Mouse (Mus musculus): ENCODE measurements around the gene Ggt5. TPM values are rescaled to one million over a fixed set of nuclear protein-coding genes. Genes with fewer than 3 reads are reported as not detected.

Ggt5 gene
- polyA plus RNA-seq, 1 experiment = not detected

DNA sequence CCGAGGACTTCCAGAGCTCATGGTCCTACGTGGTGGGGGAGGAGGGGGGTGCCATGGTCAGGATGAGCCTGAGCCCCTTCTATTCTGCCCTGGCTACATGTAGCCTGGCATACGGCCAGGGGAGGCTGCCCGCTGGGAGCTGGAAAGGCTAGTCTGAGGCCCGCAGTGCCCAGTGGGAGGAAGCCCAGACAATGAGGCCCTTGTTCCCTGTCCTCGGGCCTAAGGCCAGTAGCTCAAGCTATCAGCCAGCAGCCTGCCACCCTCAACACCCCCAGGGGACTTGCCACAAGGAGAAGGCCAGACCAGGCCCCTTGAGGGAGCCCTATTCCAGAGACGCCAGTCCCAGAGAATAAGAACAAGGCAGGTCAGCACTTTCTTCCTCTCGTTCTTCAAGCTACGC, 33.1 kb upstream of the Ggt5 start:
- H3K4me1 ChIP-seq (ENCODE audit: control insufficient read depth) = peaks cover 5% of the 10 kb centered on the region
- H3K9me3 ChIP-seq (ENCODE audit: control insufficient read depth, low read length) = no peaks in the 10 kb centered on the region
- no peak overlapping the region for H3K4me3 ChIP-seq (replicated peaks)
- no peaks in the 10 kb centered on the region for H3K36me3 ChIP-seq (ENCODE audit: control insufficient read depth)
- TF ChIP-seq GATA1 (IDR thresholded peaks at IDR 0.05; ENCODE audit: low read length) (no peak), TAL1 (IDR thresholded peaks at IDR 0.05; ENCODE audit: low read length) (no peak)
- H3K27me3 ChIP-seq (ENCODE audit: control insufficient read depth) = peaks cover 36% of the 10 kb centered on the region

DNA sequence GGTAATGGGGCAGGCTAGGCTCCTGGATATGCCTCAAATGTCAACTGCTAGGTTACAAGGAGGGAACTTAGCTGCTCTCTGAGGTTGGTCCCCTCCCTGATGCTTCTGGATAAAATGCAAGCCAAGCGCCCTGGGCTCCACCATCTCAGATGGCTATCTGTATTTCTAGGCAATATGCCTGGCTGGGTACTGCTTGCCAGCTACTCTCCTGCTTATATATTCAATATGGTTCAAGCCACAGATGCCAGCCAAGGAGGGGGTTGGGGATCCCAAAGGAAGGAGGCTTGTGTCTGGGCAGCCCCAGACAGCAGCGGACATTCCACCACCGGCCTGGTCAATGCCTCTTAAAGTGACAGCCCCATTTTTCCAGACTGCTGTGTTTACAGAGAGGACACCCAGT, 30.6 kb upstream of the Ggt5 start:
- peaks cover 58% of the 10 kb centered on the region for H3K27me3 ChIP-seq (ENCODE audit: control insufficient read depth)
- no peaks in the 10 kb centered on the region for H3K9me3 ChIP-seq (ENCODE audit: control insufficient read depth, low read length)
- no peak overlapping the region for H3K4me3 ChIP-seq (replicated peaks)
- TF ChIP-seq GATA1 (IDR thresholded peaks at IDR 0.05; ENCODE audit: low read length) (no peak), TAL1 (IDR thresholded peaks at IDR 0.05; ENCODE audit: low read length) (no peak)
- H3K36me3 ChIP-seq (ENCODE audit: control insufficient read depth) = no peaks in the 10 kb centered on the region
- H3K4me1 ChIP-seq (ENCODE audit: control insufficient read depth) = peaks cover 5% of the 10 kb centered on the region

DNA sequence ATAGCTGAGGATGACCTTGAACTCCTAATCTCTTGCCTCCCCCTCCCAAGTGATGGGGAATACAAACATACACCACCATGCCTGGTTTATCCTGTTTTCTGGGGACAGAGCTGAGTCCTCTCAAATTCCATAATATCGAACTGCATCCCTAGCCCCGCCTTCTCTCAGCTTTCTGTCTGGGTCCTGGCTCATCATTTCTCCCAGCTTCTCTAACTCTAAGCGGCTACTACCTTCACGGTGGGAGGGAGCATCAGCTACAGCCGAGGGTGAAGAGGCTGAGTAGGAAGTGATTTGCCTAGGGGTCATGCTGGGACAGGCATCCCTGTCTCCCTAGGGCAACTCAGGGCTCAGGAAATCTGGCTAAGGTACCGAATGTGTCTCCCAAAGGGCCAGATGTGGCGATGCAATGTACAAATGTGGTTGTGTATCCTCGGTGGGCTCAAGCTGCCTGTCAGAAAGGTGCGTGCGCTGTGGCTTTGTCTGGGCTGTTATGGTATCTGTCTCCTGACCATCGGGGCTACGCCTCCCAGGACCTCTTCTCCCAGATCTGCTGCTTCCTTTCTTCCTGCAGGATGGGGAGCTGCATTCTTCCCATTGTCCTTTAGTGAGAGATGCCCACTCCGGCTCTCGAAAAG, 30.0 kb upstream of the Ggt5 start:
- TF ChIP-seq GATA1 (IDR thresholded peaks at IDR 0.05; ENCODE audit: low read length) (no peak), TAL1 (IDR thresholded peaks at IDR 0.05; ENCODE audit: low read length) (no peak)
- H3K27me3 ChIP-seq (ENCODE audit: control insufficient read depth) = peaks cover 58% of the 10 kb centered on the region
- no peak overlapping the region for H3K4me3 ChIP-seq (replicated peaks)
- H3K4me1 ChIP-seq (ENCODE audit: control insufficient read depth) = peaks cover under 1% of the 10 kb centered on the region
- H3K9me3 ChIP-seq (ENCODE audit: control insufficient read depth, low read length) = no peaks in the 10 kb centered on the region
- no peaks in the 10 kb centered on the region for H3K36me3 ChIP-seq (ENCODE audit: control insufficient read depth)

DNA sequence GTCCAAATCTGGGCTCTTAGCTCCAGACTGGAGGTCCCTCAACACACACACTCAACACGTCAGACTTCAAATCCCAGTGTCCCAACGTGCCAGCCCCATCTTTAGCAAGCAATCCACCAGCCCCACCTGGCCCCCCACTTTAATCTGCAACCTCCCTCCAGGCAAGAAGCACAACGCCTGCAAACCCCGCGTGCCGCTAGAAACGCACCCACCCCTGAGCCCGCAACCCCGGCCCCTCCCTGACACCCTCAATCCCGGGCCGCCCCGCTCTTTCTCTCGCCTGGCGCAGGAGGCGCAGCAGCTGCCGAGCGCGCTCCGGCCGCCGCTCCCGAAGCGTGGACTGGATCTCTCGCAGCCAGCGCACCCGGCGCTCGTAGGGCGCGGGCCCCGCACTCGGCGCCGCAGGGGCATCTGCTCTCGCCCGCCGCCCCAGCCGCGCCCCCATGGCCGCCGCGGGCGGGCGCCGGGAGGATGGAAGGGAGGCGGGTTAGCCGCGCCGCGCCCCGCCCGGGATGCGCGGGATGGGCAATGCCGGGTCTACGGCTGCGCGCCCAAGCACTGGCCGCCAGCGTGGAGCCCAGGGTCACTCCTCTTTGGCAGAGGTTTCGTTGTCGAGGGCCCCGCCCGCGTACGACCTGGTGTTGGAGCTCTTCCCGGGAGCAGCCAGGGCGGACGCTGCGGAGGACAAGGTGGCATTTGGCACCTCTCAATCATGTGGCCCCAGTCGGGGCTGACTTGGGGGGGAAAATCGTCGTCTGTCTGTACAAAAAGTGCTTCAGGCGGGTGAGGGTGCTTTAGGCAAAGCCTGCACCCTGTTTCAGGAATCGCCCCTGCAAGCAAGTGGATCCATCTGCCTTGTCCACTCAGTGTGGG, 29.2 kb upstream of the Ggt5 start, which contains the start of gene Lrrc75b:
Gene Lrrc75b (minus strand): TSS at position 655 of the 873 bp plus-strand sequence.
- Histone ChIP-seq H3K4me3 (replicated peaks) (peak within 1 kb of the TSS; percentile 7), H3K27me3 (ENCODE audit: control insufficient read depth) (peaks cover 58% of the 10 kb centered on the region), H3K36me3 (ENCODE audit: control insufficient read depth) (no peaks in the 10 kb centered on the region), H3K4me1 (ENCODE audit: control insufficient read depth) (no peaks in the 10 kb centered on the region), H3K9me3 (ENCODE audit: control insufficient read depth, low read length) (no peaks in the 10 kb centered on the region)
- TF ChIP-seq TAL1 (IDR thresholded peaks at IDR 0.05; ENCODE audit: low read length) (no peak), GATA1 (IDR thresholded peaks at IDR 0.05; ENCODE audit: low read length) (no peak)

DNA sequence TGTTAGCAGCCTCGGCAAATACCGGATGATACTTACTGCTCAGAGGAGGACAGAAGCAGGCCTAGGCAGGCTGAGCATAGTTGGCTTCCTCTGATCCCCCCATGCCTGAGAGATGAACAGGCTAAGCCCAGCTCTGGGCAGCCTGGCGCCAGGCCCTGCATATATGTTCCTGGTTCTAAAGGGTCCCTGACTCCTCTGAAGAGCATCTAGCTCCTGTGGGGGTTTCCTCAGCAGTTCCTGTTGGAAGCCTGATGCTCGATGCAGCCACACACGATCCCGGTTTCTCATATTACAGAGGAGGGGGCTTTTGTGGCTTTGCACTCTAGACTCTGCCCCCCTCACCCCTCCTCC, 28.6 kb upstream of the Ggt5 start:
- no peaks in the 10 kb centered on the region for H3K36me3 ChIP-seq (ENCODE audit: control insufficient read depth)
- H3K4me3 ChIP-seq (replicated peaks) = no peak overlapping the region
- H3K27me3 ChIP-seq (ENCODE audit: control insufficient read depth) = peaks cover 58% of the 10 kb centered on the region
- no peak for TF ChIP-seq TAL1 (IDR thresholded peaks at IDR 0.05; ENCODE audit: low read length)
- TF ChIP-seq GATA1 (IDR thresholded peaks at IDR 0.05; ENCODE audit: low read length) = no peak
- H3K4me1 ChIP-seq (ENCODE audit: control insufficient read depth) = no peaks in the 10 kb centered on the region
- H3K9me3 ChIP-seq (ENCODE audit: control insufficient read depth, low read length) = no peaks in the 10 kb centered on the region

DNA sequence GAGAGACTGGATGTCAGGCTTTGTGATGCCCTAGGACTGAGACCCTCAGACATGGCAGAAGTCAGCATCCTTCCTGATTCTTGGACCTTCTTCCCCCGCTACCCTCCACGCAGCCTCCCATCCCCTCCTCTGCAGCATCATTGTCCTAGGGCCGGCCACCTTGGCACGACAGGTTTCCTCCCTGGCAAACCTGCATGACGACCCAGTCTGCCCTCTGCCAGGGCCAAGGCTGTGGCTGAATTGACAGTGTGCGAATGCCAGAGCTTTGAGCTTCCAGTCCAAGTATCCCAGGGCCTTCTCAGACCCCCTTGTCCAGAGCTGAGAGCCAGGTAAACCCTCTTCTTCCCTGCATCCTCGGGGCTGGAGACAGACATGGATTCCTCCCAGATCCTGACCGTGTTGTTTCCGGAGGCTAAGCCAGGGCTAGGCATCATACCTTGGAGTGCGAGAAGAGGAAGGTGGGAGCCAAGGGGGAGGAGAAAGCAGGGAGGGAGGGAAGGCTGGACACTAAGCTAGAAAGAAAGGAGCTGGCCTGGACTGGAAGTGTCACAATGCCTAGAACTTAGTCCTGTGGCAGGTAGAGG, 28.0 kb upstream of the Ggt5 start, which contains the start of gene Ggt1:
Gene Ggt1 (plus strand): TSS at position 534 of the 584 bp plus-strand sequence.
- Histone ChIP-seq H3K4me3 (replicated peaks) (no peak within 1 kb of the TSS), H3K4me1 (ENCODE audit: control insufficient read depth) (no peaks in the 10 kb centered on the region), H3K9me3 (ENCODE audit: control insufficient read depth, low read length) (no peaks in the 10 kb centered on the region), H3K36me3 (ENCODE audit: control insufficient read depth) (no peaks in the 10 kb centered on the region), H3K27me3 (ENCODE audit: control insufficient read depth) (peaks cover 58% of the 10 kb centered on the region)
- TF ChIP-seq TAL1 (IDR thresholded peaks at IDR 0.05; ENCODE audit: low read length) = no peak
- TF ChIP-seq GATA1 (IDR thresholded peaks at IDR 0.05; ENCODE audit: low read length) = no peak

DNA sequence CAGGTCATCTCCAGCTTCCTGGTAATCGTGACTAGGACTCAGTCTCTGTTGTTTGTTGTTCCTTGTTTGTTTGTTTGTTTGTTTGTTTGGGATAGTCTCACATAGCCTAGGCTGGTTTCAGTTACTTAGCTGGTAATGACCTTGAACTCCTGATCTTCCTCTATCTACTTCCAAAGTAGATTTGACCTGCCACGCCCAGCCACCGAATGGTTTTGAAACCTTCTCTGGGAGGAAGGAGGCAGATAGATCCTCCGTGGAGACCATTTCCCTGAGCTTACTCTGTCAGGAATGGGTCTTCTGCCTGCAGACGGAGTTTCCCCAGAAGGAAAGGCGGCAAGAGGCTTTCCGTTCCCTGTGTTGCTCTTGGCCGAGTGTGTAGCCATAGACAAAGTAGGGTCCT, 26.5 kb upstream of the Ggt5 start:
- TF ChIP-seq GATA1 (IDR thresholded peaks at IDR 0.05; ENCODE audit: low read length) (no peak), TAL1 (IDR thresholded peaks at IDR 0.05; ENCODE audit: low read length) (no peak)
- H3K36me3 ChIP-seq (ENCODE audit: control insufficient read depth) = no peaks in the 10 kb centered on the region
- no peaks in the 10 kb centered on the region for H3K9me3 ChIP-seq (ENCODE audit: control insufficient read depth, low read length)
- no peak overlapping the region for H3K4me3 ChIP-seq (replicated peaks)
- peaks cover 56% of the 10 kb centered on the region for H3K27me3 ChIP-seq (ENCODE audit: control insufficient read depth)
- H3K4me1 ChIP-seq (ENCODE audit: control insufficient read depth) = no peaks in the 10 kb centered on the region

DNA sequence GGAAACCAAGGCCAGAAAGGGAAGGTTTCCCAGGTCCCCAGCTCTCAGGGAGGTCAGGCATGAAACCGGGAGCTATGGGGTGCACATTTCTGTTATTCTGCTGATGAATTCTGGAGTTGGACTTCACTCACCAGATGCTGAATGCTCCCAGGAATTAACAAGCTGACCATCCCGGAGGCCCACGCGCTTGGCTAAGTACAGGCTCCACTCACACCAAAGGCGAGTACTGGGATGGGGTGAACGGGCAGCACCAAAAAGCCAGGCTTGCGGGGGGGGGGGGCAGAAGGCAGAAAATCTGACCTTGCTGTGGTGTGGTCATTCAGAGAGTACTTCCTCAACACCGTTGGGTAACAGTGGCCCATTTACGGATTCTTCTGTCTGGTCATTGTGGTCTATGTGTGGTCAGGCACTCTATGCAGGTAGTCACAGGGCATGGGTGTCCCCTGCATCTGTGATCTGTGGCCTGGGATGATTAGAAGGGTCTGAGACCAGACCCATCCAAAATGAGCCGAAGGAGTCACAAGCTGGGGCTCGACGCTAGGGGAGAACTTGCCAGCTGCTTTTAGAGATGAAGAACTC, 24.4 kb upstream of the Ggt5 start:
- TF ChIP-seq GATA1 (IDR thresholded peaks at IDR 0.05; ENCODE audit: low read length) (no peak), TAL1 (IDR thresholded peaks at IDR 0.05; ENCODE audit: low read length) (no peak)
- H3K27me3 ChIP-seq (ENCODE audit: control insufficient read depth) = peaks cover 34% of the 10 kb centered on the region
- no peaks in the 10 kb centered on the region for H3K9me3 ChIP-seq (ENCODE audit: control insufficient read depth, low read length)
- no peak overlapping the region for H3K4me3 ChIP-seq (replicated peaks)
- H3K36me3 ChIP-seq (ENCODE audit: control insufficient read depth) = no peaks in the 10 kb centered on the region
- H3K4me1 ChIP-seq (ENCODE audit: control insufficient read depth) = no peaks in the 10 kb centered on the region

DNA sequence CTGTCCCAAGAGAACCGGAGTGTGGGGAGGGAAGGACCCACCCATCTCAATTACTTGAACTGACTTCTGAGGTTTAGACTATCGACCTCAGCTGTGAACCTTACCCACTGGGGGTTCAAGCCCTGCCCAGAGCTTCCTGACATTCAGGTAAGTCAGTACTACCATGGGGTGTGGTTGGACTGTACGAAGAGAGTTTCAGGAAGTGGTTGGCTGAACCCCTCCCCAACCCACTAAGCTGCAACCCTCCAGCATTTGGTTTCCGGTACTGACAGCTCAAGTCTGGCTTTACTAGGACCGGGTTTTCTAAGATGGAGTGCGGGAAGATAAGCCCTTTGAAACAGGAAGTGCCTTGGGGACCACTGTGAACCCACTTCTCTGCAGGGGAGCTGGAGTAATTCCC, 23.7 kb upstream of the Ggt5 start:
- no peak for TF ChIP-seq GATA1 (IDR thresholded peaks at IDR 0.05; ENCODE audit: low read length)
- no peak for TF ChIP-seq TAL1 (IDR thresholded peaks at IDR 0.05; ENCODE audit: low read length)
- Histone ChIP-seq H3K36me3 (ENCODE audit: control insufficient read depth) (no peaks in the 10 kb centered on the region), H3K4me1 (ENCODE audit: control insufficient read depth) (no peaks in the 10 kb centered on the region), H3K9me3 (ENCODE audit: control insufficient read depth, low read length) (no peaks in the 10 kb centered on the region), H3K27me3 (ENCODE audit: control insufficient read depth) (peaks cover 27% of the 10 kb centered on the region), H3K4me3 (replicated peaks) (no peak overlapping the region)

Measured in erythroblast, embryonic 14.5 days (primary cell).